ENCODE assay signal across 22 mouse cellular contexts in the genomic region with DNA sequence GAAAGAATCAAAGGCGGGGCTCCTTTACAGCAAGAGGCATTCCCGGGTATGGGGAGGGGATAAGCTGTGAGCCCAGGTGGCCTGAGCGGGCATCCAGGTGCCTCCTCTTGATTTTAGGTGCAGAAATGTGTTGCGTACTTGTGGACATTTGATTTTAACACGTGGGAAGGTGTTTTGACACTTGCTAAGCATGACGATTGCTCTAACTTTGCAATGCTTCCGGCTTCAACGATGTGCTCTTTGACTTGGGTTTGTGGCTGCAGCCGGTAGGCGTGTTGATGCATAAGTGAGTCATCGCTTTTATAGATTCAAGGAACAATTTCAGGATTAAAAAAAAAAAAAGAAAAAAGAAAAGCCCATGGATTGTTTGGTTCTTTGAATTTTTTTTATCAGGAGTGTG. TPM values are rescaled to one million over a fixed set of nuclear protein-coding genes. Genes with fewer than 3 reads are reported as not detected.
A peak's percentile ranks its signal among the peaks of the same experiment; 100 is the strongest.
DNase-seq lines count a peak whose midpoint lies in the region; ATAC-seq lines count a peak whose summit lies in the region.
"Had no signal": no experiment of that assay in that cellular context is flagged by ENCODE, and none has a peak within 500 bp of the region (broad histone marks: within the 10 kb centered on the region; RNA-seq: fewer than 3 reads in every experiment).

No protein-coding gene starts in this region.

- intact Hi-C loops in gastrocnemius, postnatal 14 days (cut with DNase I; ENCODE audit: low total_unique reads): no loop called here

- DNase-seq in frontal cortex, postnatal 36 days (ENCODE audit: low spot score in 2 of 2): no peak
- peak; percentile 21 for DNase-seq in testis, postnatal 10 days (ENCODE audit: low spot score)
- no peak for DNase-seq in testis, postnatal 14 days (ENCODE audit: low spot score)
- peak; percentile 66 to 84 for DNase-seq in natural killer cell, adult 2 months (ENCODE audit: low spot score in 2 of 2)
- no peak for DNase-seq in liver
- DNase-seq in gastrocnemius, postnatal 14 days: no peak
- DNase-seq: adrenal gland, adult 8-10 months; B cell, adult 2 months; cerebellum, adult 11-12 months; cerebellum, adult 8-10 months; cerebellum, postnatal 14 days; gastrocnemius, postnatal 36 days; heart, adult 2 months; heart, postnatal 14 days; heart, postnatal 4 days had no signal

- 0 out of 2 replicates have a peak, but pooled peaks have one; percentile 53 for ATAC-seq in frontal cortex, adult (ENCODE audit: low TSS enrichment)
- ATAC-seq in megakaryocyte, adult 5-6 weeks (ENCODE audit: poor library complexity, severe bottlenecking): peak; percentile 65
- ATAC-seq: activated CD4-positive, CD25-positive, alpha-beta regulatory T cell, adult 4 months; CD4-positive, CD25-positive, alpha-beta regulatory T cell, adult 4 months; forebrain, embryonic 13.5 days; forebrain, embryonic 16.5 days had no signal

RNA-seq across cellular contexts. Expression of gene Spry2, which starts 58.5 kb away (rescaled TPM):
- 3.5 and 5.3 TPM in 2 replicates for total RNA-seq in megakaryocyte, adult 5-6 weeks (2015)
- 3.4 and 3.5 TPM in 2 replicates for total RNA-seq in megakaryocyte, adult 5-6 weeks (2017)
- total RNA-seq in gastrocnemius, postnatal 14 days (2021): 10 to 100 TPM; 25.0 to 31.8 TPM
- total RNA-seq: MEL had no signal

Comparison
In these comparisons a context has a peak if more than half of its experiments do, and no peak if none do; other contexts are left out.
1. DNase-seq: peak in testis, postnatal 10 days (single experiment) and natural killer cell, adult 2 months (2 of 2); none in frontal cortex, postnatal 36 days (0 of 2), testis, postnatal 14 days (single experiment), liver (single experiment) and gastrocnemius, postnatal 14 days (single experiment).
2. RNA of gene Spry2, which starts 58.5 kb away (total RNA-seq): 25.0 to 31.8 TPM in gastrocnemius, postnatal 14 days; 3.4 to 5.3 TPM in megakaryocyte, adult 5-6 weeks; every median in the first group is over 4 times any median in the second.